Mouse (Mus musculus) embryo, embryonic 10 days (tissue): Measurements from ENCODE around the gene Med15.

Source experiments
- DNase-seq: peaks from one replicate; pipeline ENCODE4 v3.0.0-alpha.2; 2015; ENCODE audit warnings: low spot score

Med15 gene

DNA sequence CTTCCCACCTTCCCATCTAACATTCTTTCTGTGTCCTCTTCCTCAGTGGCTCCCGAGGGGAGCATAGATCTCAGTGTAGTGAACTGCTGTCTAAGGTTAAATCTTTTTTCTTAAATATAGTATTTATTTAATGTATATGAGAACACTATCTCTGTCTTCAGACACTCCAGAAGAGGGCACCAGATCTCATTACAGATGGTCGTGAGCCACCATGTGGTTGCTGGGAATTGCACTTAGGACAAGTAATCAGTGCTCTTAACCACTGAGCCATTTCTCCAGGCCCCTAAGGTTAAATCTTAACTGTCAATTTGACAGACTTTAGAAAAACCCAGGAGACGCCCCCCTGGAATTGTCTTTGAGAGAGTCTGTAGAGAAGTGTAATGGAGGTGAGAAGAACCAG lies 670 bp downstream of the Med15 start:
- no peak for DNase-seq

DNA sequence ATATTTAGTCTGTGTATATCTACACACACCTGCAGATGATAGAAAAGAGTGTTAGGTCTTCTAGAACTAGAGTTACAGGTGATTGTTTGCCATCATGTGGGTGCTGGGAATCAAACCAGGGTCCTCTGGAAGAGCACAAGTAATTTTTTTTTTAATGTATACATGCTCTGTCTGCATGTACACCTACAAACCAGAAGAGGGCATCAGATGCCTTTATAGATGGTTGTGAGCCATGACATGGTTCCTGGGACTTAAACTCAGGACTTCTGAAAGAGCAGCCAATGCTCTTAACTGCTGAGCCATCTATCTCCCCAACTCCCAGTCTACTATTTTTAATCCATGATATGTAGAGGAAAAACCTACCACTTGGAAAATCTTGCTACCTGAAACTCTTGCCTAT lies 2.7 kb downstream of the Med15 start:
- peak; percentile 17 for DNase-seq

DNA sequence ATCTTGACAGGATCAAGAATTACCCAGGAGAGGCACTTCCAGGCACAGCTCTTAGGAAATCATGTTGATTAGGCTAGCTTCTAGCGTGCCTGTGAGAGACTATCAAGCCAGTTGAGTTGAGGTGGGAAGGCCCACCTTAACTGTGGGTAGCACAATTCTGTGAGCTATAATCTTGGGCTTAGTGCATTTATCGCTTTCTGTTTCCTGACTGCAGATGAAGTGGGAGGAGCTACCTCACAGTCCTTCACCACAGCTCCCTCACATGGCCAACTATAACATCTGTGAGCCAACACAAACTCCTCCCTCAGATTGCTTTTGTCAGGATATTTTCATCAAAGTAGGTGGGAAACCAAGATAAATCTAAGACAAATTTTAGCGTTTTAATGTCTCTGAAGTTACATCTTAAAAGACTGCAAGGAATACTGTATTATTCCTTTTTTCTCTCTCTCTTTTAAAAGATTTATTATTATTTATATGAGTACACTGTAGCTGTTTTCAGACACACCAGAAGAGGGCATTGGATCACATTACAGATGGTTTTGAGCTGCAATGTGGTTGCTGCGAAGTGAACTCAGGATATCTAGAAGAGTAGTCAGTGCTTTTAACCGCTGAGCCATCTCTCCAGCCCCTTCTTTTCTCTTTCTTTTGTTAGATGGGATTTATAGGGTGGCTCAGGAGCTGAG lies 5.4 kb downstream of the Med15 start:
- DNase-seq, result peak; percentile 73

DNA sequence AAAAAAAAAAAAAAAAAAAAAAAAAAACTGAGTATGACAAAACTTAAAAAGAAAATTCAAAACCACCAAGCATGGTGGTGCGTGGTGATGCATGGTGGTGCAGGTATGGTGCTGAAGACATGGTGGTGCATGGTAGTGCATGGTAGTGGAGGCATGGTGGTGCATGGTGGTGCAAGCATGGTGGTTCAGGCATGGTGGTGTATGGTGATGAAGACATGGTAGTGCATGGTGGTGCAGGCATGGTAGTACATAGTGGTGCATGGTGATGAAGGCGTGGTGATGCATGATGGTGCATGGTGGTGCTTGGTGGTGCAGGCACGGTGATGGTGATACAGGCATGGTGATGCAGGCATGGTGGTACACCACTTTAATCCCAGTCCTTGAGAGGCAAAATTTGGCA lies 8.2 kb downstream of the Med15 start:
- DNase-seq, result no peak

DNA sequence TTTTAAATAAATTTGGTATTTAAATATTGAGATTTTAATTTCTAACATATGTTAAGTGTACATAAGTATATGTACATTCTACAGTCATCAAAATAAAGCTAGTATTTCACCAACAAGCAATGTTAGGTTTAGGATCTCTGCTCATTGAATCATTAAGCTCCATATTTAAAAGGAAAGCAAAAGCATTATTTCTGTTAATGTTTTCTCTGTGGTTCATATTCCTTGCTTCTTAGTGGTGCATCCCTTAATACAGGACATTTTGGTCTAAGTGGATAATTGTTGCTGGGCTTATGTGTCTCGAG lies 9.4 kb downstream of the Med15 start:
- DNase-seq, result no peak

DNA sequence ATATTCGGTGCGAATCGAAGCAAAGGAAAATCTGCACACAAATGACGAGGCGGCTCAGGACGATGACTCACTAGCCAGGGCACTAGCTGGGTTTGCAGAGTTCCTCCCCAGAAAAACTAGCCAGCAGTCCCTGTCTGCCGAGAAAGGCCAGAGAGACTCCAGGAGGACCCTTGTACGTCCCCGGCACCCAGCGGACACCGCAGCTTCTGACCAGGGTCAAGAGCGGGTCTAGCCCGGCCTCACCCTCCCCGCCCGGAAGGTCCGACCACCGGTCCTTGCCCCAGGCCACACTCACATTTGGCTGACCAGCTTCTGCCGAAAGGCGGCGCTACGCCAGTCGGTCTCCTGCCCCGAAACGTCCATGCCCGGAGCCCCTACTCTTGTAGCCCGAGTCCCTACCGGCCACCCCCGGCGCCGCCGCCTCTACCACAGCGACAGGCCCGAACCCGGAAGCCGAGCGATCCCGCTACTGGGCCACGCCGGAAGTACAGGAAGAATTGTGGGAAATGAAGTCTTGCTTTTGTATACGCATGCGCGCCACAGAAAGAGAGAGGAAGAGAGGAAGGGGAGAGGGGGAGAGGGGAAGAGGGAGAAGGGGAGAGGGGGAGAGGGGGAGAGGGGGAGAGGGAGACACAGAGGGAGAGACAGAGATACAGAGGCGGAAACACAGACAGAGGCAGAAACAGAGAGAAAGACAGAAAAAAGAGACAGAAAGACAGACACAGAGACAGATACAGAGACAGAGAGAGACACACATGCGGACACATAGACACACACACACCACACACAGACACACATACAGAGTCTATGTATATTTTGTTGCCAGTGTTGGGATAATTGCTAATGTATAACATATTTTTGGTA lies 10.0 kb downstream of the Med15 start:
- DNase-seq, result peak; percentile 94

DNA sequence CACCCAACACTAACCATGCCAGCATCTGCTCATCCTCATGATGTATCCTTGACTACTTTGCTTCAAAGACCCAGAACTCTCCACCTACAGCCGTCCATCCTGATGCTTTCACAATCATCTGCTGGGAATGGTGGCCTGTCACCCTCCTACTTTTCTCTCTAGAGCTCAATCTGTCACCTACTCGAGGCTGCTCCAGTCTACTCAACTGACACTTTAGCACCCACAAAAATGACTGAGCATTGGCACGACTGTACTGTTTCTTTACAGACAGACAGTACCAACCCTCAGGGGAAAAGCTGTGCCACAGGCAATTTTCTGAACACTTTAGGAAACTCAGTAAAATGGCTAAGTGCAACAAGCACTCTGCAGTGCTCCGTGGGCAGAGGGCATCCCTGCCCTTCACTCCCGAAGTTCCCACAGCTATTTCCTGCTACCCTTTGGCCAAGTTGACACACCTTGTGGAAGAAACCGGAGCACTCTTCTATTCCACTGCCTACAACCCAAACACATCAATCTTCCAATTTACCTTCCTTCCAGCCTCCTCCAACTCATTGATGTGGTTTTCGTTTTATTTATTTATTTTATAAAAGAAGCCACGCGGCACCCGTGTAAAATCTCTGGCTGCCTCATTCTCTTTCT lies 10.8 kb downstream of the Med15 start:
- no peak for DNase-seq

DNA sequence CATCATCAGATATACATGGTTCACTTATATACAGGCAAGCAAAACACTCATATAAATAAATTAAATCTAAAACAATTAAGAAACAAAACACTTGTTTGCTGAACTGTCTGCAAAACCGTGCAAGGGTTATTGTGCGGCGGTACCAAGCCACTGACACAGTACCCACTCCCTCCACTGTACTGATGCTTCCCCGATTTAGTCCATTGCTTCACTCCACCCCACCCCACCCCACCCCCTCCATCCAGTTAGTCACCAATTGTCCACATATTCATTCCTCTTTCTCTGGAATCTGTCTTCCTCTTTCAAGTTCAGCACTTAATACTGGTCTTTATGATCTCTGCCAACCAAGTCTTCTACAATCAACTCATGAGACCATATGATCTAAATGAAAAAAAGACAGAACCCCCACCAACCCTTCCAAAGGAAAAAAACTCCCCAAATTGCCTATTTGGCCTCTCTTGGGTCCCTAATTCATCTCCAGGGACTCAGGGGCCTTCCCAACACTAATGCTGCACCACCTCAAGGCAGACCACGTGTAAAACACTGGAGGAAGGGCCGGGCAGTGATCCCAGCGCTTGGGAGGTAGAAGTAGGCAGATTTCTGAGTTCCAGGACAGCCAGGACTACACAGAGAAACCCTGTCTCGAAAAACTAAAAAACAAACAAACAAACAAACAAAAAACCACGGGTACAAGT lies 11.4 kb downstream of the Med15 start:
- DNase-seq, result no peak

DNA sequence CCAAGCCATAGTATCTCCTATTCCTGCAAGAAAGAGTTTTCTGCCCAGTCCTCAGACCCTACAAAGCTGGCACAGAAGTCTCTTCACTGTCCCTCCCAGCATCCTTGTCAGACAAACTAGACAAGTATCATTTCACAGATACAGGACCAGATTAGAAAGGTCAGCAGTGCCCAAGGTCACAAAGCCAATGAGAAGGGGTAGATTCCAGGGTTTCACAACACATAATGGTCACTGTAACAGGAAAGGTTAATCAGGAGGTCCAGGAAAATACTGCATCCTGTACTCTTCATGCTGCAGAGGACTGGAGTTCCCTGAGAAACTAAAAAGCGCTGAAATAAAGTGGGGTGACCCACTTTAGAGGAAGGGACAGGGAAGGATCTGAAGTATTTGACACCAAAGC lies 14.9 kb downstream of the Med15 start:
- no peak for DNase-seq

DNA sequence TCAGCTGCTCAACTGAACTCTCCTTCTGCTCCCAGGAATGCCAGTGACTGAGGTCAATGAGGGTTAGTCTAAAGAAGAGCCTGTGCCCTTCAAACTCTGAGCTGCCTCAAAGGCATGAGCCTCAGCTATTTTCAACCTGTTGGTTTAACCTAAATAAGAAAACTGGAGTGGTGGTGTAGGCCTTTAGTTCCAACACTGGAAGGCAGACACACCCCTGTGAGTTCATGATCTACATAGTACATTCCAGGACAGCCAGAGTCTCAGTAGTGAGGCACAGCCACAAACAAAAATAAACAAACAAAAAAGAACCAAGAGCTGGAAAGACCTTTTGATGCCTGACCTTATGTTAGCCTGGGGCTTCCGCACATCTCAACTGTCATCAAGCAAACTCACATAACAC lies 25.1 kb downstream of the Med15 start:
- no peak for DNase-seq

DNA sequence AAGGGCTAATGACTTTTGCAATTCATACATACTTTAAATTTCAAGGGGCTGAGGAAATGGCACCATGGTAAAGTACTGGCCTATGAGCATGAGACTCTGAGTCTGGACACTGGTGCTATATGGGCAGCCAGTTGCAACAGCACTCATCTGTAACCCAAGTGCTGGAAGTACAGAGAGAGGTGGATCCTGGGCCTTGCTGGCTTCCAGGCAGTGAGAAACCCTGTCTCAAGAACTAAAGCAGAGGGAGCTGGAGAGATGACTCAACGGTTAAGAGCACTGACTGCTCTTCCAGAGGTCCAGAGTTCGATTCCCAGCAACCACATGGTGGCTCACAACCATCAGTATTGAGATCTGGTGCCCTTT lies 31.7 kb downstream of the Med15 start:
- DNase-seq, result no peak

DNA sequence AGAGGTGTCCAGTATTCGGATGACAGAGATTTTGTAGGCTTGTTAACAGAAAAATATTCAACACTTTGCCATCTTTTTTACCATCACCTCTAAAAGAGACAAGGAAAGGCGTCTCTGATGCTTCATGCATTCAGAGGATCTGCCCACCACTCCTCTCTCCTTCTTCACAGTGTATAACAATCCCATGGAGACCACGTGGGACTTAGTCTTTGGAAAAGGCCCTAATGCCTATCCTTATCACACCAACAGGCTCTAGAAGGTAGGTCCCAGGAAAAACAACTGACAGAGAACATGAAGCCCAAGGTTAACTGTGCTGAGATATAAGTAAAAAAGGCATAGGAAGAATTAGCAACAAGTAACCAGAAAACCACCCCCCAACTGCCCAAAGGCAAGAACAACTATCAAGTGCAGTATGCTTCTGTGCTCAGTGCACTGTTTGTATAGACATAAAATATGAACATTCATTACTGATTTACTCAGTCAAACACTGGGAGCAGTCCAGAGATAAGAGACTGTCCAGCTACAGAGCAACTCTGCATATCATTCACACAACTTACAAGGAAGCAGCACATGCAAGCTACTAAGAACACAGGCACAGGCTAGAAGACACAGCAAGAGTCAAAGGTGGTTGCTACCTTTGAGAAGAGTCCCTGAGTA lies 32.2 kb downstream of the Med15 start:
- no peak for DNase-seq

DNA sequence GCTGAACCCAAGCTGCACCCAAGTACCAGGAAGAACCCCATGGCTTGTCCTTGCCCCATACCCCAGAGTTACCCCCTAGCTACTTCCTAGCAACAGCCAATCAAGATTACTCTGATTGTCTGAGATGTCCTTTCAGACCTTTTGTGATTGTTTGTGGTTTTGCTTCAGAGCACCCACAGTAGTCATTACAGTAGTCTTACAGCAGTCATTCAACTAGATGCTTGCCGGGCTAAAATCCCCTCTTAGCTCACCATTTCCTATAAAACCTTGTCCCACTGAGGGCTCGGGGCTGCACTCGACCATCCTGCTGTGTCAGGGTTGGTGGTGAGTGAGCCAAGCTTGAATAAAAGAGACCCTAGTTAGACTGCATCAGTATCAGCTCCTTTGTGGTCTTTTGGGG lies 37.8 kb downstream of the Med15 start:
- no peak for DNase-seq

DNA sequence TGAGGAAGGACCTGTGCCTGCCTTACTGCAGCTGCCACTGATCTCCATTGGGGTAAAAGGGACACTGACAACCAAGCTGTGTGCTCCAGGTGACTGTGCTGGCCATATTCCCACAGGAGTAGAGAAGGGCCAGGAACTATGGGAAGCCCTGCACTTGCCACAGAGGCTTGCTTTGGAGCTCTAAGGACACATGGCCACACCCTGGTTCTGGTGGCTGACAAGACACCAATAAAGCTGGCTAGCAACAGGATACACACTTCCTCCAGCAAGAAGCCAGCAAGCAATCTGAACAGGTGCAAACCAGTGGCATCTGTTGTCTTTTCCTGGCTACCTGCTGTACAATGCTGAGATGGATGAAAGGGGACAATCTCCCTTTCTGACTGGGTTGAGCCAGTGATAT lies 62.8 kb downstream of the Med15 start:
- no peak for DNase-seq

DNA sequence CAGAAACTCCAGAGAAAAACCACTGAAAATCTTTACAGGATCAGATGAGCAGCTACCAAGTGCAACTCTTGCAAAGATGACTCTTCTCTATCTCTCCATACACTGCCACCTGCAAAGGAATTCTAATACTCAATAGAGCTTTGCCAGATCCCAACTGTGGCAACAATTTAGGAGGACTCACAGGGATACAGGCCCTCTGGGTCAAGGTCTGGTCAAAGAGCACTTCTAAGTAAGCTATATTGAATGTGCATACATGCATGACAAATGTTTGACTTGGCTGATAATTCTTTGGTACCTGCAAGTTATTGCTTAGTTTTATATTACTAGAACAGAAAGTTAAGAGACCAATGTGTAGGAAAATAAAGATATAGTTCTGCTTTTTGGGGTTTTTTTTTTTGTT lies 67.1 kb downstream of the Med15 start:
- DNase-seq, result no peak

DNA sequence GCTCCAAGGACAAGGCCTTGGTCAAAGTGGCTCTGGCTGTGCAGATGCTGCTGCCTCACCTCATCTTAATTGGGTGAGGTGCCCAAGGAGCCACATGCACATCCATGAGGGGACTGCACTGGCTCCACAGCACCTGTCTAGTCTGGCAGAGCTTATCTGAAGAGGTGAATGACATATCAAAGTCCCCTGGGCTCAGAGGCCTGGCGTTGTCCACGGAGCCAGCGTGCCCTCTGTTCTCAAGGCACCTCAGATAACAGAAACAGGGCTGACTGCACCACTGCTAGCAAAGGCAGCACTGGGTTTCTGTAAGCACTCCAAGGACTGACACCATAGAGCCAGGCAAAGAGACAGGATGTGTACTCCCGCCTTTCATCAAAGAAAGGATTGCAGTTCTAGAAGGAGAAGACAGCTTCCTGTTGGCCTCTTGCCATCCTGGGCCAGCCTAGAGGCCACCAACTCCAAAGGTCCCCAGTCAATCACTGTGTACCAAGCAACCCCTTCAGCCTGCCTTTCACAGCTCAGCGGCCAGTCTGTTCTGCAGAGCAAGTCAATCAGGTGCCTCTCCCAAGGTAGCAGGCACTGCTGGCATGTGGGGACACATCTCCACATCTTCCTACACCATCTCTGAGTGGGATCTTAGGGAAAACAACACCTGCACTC lies 76.3 kb downstream of the Med15 start:
- no peak for DNase-seq

DNA sequence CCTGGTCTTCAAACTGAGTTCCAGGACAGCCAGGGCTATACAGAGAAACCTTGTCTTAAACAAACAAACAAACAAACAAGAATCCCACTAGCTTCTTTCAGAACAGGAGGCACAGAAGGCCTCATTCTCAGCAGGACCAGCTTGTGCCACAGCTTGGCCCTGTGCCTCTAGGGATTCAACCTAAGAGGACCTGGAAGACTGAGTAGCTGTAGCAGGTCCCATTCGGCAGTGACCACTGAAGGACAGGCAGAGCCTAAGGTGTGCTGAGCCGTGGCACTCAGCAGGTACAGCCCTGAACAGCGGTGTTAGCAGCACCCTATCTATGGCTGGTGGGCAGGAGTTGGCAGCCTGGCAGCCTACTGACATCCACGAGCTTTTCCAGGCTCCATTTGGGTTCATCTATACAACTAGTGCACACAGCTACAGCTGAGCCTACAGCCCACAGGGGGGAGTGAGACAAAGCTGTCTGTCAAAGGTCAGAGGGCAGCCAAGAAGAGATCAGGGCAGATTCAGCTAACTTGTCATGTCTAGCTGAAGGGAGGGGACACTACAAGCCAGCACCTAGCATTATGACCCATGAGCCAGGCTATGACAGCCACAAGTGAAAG lies 78.4 kb downstream of the Med15 start:
- DNase-seq, result no peak

DNA sequence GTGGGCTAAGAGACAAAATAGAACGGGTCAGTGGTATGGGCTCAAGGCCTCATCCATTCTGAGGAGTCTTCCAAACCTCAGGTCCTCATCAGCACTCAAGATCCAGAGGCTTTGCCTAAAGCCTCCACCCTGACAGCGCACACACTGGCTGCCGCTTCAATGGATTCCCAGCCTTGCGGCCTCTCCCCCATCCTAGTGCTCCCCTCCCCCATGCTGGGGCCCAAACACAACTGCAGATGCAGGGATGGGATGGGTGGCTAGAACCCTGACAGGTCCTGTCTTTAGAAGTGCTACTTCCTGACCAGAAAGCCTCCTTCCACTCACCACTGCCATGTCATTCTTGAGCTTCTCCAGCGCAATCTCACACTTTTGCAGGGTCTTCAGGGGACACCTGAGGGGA lies 79.1 kb downstream of the Med15 start:
- no peak for DNase-seq

DNA sequence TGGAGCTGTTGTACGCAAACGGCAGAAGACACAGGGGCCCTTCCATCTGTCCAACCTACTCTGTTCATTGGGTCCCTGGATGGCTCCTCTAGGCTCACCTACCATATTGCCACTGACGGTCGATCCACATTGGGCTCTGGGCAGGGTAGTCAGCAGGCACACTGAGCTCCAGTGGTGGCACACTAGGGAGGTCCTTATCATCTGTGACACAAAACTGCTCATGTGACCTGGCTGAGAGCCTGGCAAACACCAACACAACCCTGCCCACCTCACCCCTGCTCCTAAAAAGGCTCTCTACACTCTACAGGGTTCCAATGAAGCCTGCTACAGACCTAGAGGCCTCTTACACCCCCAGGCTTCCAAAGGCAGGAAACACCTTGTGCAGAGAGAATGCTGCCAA lies 80.1 kb downstream of the Med15 start:
- no peak for DNase-seq

DNA sequence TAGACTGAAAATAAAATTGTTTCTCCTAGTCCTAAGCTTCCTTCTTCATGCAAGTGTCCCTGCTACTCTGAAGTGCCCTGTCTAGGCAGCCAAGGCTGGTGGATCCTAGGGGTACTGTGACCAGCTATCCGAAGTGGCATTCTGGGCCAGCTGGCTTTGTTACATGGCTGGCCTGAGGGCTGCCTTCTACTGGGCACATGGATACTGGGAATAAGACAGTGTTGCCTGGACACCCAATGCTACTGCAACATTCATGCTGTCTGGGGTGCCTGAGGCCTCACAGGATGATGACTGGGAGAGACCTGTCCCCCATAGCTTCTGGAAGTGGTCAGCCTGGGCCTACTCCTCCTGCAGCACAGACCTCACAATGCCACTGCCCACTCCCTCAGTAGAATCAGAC lies 82.0 kb downstream of the Med15 start:
- no peak for DNase-seq

DNA sequence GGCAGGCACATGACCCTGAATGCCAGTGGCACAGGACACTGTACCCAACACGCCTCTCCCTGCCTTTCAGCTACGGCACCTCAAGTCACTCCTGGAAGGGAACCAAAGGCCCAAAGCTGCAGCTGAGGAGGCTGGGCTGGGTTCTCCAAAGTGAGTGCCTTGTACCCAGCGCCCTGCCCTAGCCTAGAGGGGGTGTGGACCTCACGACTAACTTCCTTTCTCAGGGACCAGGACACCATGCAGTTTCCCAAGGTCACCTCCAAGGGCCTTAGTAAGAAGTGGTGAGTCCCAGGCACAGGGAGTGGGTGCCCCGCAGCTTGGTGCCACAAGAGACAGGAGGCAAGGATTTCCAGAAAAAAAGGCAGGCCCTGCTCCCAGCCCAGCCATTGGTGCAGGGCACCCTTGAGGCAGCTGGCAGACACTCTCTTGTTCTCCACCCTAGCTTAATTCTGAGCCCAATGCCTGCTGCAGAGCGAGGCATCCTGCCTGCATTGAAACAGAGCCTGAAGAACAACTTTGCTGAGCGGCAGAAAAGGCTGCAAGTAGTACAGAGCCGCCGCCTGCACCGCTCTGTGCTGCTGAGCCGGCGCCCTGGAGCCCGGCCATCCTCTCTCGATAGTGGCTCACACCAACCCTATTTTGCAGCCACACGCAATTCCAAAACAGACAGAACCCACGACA lies 82.6 kb downstream of the Med15 start:
- DNase-seq, result no peak
